Mouse (Mus musculus): ENCODE results near the gene Lrrc3. TPM values are rescaled to one million over a fixed set of nuclear protein-coding genes. Genes with fewer than 3 reads are reported as not detected.
A peak's percentile ranks its signal among the peaks of the same experiment; 100 is the strongest.
"Not testable (repeated sequence)": the region's sequence is repeated elsewhere in the genome, so short reads cannot be mapped to it uniquely, and the experiment has no call there.

Lrrc3 gene
- 2.4 and 2.5 TPM in 2 replicates for polyA plus RNA-seq (2016; fragmentation: Nextera tagmentation; extraction: Ambion mirVana)

- peak within 1 kb of the TSS; percentile 73 for H3K4me3 ChIP-seq
- under 1% methylated on average over 42 of the region's 46 CpGs for WGBS
- H3K27me3 ChIP-seq (ENCODE audit: poor library complexity, severe bottlenecking), result peaks cover 18% of the 10 kb centered on the region
- H3K36me3 ChIP-seq (replicated peaks), result no peaks in the 10 kb centered on the region
- peaks cover 24% of the 10 kb centered on the region for H3K4me1 ChIP-seq
- peak within 1 kb of the TSS; percentile 83 for H3K27ac ChIP-seq
- DNase-seq (ENCODE audit: extremely low spot score, low spot score), result peak; percentile 83
- H3K9me3 ChIP-seq, result no peaks in the 10 kb centered on the region
Measured at GRCm38 (mm10) chr10:77902211-77902893, at the start of gene Lrrc3. Gene Lrrc3, minus strand, starts transcription at chr10:77902536.

GRCm38 (mm10) chr10:77950468-77950867 lies 48.1 kb upstream of the Lrrc3 start:
- peaks cover 15% of the 10 kb centered on the region; the same call in 1 of the 2 replicates for H3K9me3 ChIP-seq
- not testable (repeated sequence) for H3K27me3 ChIP-seq (ENCODE audit: poor library complexity, severe bottlenecking); H3K4me3 ChIP-seq; DNase-seq (ENCODE audit: extremely low spot score, low spot score); H3K36me3 ChIP-seq (replicated peaks); H3K27ac ChIP-seq; H3K4me1 ChIP-seq
- WGBS, result 90% methylated on average over 9 of the region's 12 CpGs

GRCm38 (mm10) chr10:77939685-77940084 lies 37.3 kb upstream of the Lrrc3 start:
- DNase-seq (ENCODE audit: extremely low spot score, low spot score), result no peak
- H3K36me3 ChIP-seq (replicated peaks), result no peaks in the 10 kb centered on the region
- H3K4me3 ChIP-seq, result no peak overlapping the region
- WGBS, result 82% methylated on average over 2 of the region's 2 CpGs
- no peaks in the 10 kb centered on the region for H3K9me3 ChIP-seq
- H3K27ac ChIP-seq, result no peak overlapping the region
- no peaks in the 10 kb centered on the region for H3K4me1 ChIP-seq
- no peaks in the 10 kb centered on the region for H3K27me3 ChIP-seq (ENCODE audit: poor library complexity, severe bottlenecking)

GRCm38 (mm10) chr10:77927375-77927774 lies 25.0 kb upstream of the Lrrc3 start:
- Histone ChIP-seq H3K27ac (no peak overlapping the region), H3K27me3 (ENCODE audit: poor library complexity, severe bottlenecking) (no peaks in the 10 kb centered on the region), H3K9me3 (no peaks in the 10 kb centered on the region), H3K36me3 (replicated peaks) (no peaks in the 10 kb centered on the region), H3K4me3 (no peak overlapping the region), H3K4me1 (peaks cover 6% of the 10 kb centered on the region; the same call in 1 of the 2 replicates)
- WGBS, result 91% methylated on average over 10 of the region's 10 CpGs
- DNase-seq (ENCODE audit: extremely low spot score, low spot score), result no peak

GRCm38 (mm10) chr10:77926140-77926539 lies 23.8 kb upstream of the Lrrc3 start:
- Histone ChIP-seq H3K4me3 (no peak overlapping the region), H3K4me1 (peaks cover 6% of the 10 kb centered on the region; the same call in 1 of the 2 replicates), H3K9me3 (no peaks in the 10 kb centered on the region), H3K27me3 (ENCODE audit: poor library complexity, severe bottlenecking) (no peaks in the 10 kb centered on the region), H3K27ac (no peak overlapping the region), H3K36me3 (replicated peaks) (no peaks in the 10 kb centered on the region)
- peak; percentile 48 for DNase-seq (ENCODE audit: extremely low spot score, low spot score)
- WGBS, result 41% methylated on average over 7 of the region's 7 CpGs

GRCm38 (mm10) chr10:77922681-77923080 lies 20.3 kb upstream of the Lrrc3 start:
- H3K27me3 ChIP-seq (ENCODE audit: poor library complexity, severe bottlenecking), result no peaks in the 10 kb centered on the region
- 90% methylated on average over 4 of the region's 4 CpGs for WGBS
- peaks cover 6% of the 10 kb centered on the region; the same call in 1 of the 2 replicates for H3K4me1 ChIP-seq
- no peak for DNase-seq (ENCODE audit: extremely low spot score, low spot score)
- H3K27ac ChIP-seq, result no peak overlapping the region
- no peak overlapping the region for H3K4me3 ChIP-seq
- no peaks in the 10 kb centered on the region for H3K36me3 ChIP-seq (replicated peaks)
- H3K9me3 ChIP-seq, result no peaks in the 10 kb centered on the region

- H3K4me1 ChIP-seq, result peaks cover 6% of the 10 kb centered on the region; the same call in 1 of the 2 replicates
- WGBS, result 85% methylated on average over 5 of the region's 5 CpGs
- H3K36me3 ChIP-seq (replicated peaks), result no peaks in the 10 kb centered on the region
- no peak overlapping the region for H3K4me3 ChIP-seq
- DNase-seq (ENCODE audit: extremely low spot score, low spot score), result no peak
- no peaks in the 10 kb centered on the region for H3K27me3 ChIP-seq (ENCODE audit: poor library complexity, severe bottlenecking)
- no peak overlapping the region for H3K27ac ChIP-seq
- H3K9me3 ChIP-seq, result no peaks in the 10 kb centered on the region
Measured at GRCm38 (mm10) chr10:77921009-77921408, 18.7 kb upstream of the Lrrc3 start.

GRCm38 (mm10) chr10:77916636-77917335 lies 14.4 kb upstream of the Lrrc3 start:
- Histone ChIP-seq H3K27me3 (ENCODE audit: poor library complexity, severe bottlenecking) (no peaks in the 10 kb centered on the region), H3K4me3 (no peak overlapping the region), H3K36me3 (replicated peaks) (no peaks in the 10 kb centered on the region), H3K27ac (no peak overlapping the region), H3K9me3 (no peaks in the 10 kb centered on the region), H3K4me1 (no peaks in the 10 kb centered on the region)
- DNase-seq (ENCODE audit: extremely low spot score, low spot score), result peak; percentile 31
- 71% methylated on average over 8 of the region's 8 CpGs for WGBS

- H3K9me3 ChIP-seq, result no peaks in the 10 kb centered on the region
- H3K4me3 ChIP-seq, result no peak overlapping the region
- H3K4me1 ChIP-seq, result no peaks in the 10 kb centered on the region
- H3K27ac ChIP-seq, result no peak overlapping the region
- 85% methylated on average over 4 of the region's 4 CpGs for WGBS
- DNase-seq (ENCODE audit: extremely low spot score, low spot score), result no peak
- H3K36me3 ChIP-seq (replicated peaks), result no peaks in the 10 kb centered on the region
- no peaks in the 10 kb centered on the region for H3K27me3 ChIP-seq (ENCODE audit: poor library complexity, severe bottlenecking)
Measured at GRCm38 (mm10) chr10:77913292-77913691, 11.0 kb upstream of the Lrrc3 start.

GRCm38 (mm10) chr10:77912605-77913004 lies 10.3 kb upstream of the Lrrc3 start:
- WGBS, result 86% methylated on average over 7 of the region's 7 CpGs
- no peaks in the 10 kb centered on the region for H3K27me3 ChIP-seq (ENCODE audit: poor library complexity, severe bottlenecking)
- no peak overlapping the region for H3K27ac ChIP-seq
- DNase-seq (ENCODE audit: extremely low spot score, low spot score), result no peak
- no peaks in the 10 kb centered on the region for H3K9me3 ChIP-seq
- no peak overlapping the region for H3K4me3 ChIP-seq
- H3K4me1 ChIP-seq, result no peaks in the 10 kb centered on the region
- no peaks in the 10 kb centered on the region for H3K36me3 ChIP-seq (replicated peaks)

- Histone ChIP-seq H3K4me1 (peaks cover 24% of the 10 kb centered on the region), H3K27me3 (ENCODE audit: poor library complexity, severe bottlenecking) (peaks cover 18% of the 10 kb centered on the region), H3K9me3 (no peaks in the 10 kb centered on the region), H3K36me3 (replicated peaks) (no peaks in the 10 kb centered on the region), H3K27ac (peak overlapping the region; percentile 83), H3K4me3 (peak overlapping the region; percentile 73)
- WGBS, result 9% methylated on average over 35 of the region's 35 CpGs
- DNase-seq (ENCODE audit: extremely low spot score, low spot score), result peak; percentile 84
Measured at GRCm38 (mm10) chr10:77902894-77903715, 769 bp upstream of the Lrrc3 start.

GRCm38 (mm10) chr10:77901871-77902210 lies 495 bp downstream of the Lrrc3 start:
- no peak for DNase-seq (ENCODE audit: extremely low spot score, low spot score)
- H3K9me3 ChIP-seq, result no peaks in the 10 kb centered on the region

More at GRCm38 (mm10) chr10:77901871-77902210, 495 bp downstream of the Lrrc3 start:
- peaks cover 18% of the 10 kb centered on the region for H3K27me3 ChIP-seq (ENCODE audit: poor library complexity, severe bottlenecking)
- no peaks in the 10 kb centered on the region for H3K36me3 ChIP-seq (replicated peaks)
- peaks cover 24% of the 10 kb centered on the region for H3K4me1 ChIP-seq
- peak overlapping the region; percentile 73 for H3K4me3 ChIP-seq
- peak overlapping the region; percentile 83 for H3K27ac ChIP-seq
- 2% methylated on average over 14 of the region's 14 CpGs for WGBS
